Mouse (Mus musculus) testis, postnatal 10 days (tissue): ENCODE data around the gene Dnpep.

Experiments
- DNase-seq: peaks from one replicate; pipeline ENCODE4 v3.0.0; 2021; ENCODE audit warnings: low spot score

The Dnpep gene

DNA sequence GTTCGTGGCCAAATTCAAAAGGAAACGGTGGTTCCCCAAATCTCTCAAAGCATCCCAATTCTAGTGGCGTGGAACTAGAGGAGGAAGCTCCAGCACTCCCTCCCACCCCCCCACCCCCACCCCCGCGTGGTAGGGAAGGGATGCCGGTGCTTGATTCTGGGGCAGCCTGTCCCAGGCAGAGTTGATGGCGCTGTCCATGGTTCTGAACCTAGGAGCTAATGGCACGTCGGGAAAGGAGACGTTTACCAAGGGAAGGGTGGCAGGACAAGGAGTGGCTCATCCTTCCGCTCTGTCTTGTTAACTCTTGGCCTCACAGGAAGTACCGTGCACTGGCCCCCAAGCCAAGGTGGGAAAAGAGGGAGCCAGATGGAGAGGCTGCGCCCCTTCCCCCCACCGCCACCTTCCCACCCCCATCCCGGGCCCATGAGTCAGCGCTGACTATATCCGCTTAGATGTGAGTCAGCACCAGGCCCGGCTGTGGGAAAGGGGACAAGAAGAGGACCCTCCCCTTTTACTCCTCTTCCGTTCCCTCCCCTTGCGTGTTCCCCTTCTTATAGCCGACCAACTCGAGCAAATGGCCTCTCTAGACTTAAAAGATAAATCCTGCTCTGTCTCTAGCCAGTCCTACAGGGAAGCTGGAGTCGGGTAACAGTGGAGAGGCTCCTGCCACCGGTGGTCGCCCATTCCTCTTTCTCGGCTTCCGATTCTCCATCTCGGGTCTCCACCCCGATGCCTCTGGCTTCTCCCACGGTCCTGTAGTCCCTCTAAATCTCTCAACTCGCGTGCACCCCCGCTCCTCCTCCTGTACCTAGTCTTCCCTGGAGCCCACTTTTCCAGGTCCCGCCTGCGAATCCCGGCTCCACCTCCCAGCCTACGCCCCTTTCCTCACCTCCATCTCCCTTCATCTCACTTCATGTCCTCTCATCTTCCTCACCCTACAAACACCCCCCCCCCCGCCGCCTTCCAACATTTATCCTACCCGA is 54.5 kb downstream of the Dnpep start:
- peak; percentile 89 for DNase-seq

DNA sequence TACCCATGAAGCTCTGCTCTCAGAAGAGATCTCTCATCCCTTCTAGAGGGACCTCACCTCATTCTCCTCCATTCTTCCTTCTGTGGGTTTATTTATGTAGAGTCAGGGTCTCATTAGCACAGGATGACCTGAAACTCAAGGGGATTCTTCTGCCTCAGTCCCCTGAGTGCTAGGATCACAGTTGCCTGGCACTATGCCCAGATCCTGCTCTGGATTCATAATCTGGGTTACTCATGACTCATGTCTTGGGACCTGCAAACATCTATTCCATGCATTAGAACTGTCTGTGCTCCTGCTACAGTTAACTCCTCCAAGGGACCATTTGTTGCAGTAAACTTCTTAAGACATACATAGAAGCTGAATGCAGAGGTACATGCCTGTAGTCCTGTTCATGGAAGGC is 56.5 kb downstream of the Dnpep start:
- DNase-seq, result no peak
